In genomic region chr2:105913655-105914366, GRCm38 (mm10) we compare ENCODE assay signal across 19 mouse cellular contexts. TPM values are rescaled to one million over a fixed set of nuclear protein-coding genes. Genes with fewer than 3 reads are reported as not detected.
A peak's percentile ranks its signal among the peaks of the same experiment; 100 is the strongest.
DNase-seq lines count a peak whose midpoint lies in the region; ATAC-seq and TF ChIP-seq lines count a peak whose summit lies in the region.
"Had no signal": no experiment of that assay in that cellular context is flagged by ENCODE, and none has a peak within 500 bp of the region (broad histone marks: within the 10 kb centered on the region; RNA-seq: fewer than 3 reads in every experiment).

No protein-coding gene starts in this region.

- peak overlapping the region; percentile 15; the same call in 1 of the 2 replicates for H3K4me2 ChIP-seq in forebrain, embryonic 13.5 days
- peak overlapping the region; percentile 32 for H3K4me2 ChIP-seq in forebrain, embryonic 16.5 days (ENCODE audit: low read length)
- peak overlapping the region; percentile 17; the same call in 1 of the 2 replicates for H3K4me2 ChIP-seq in hindbrain, postnatal 0 days (ENCODE audit: low read depth, low read length)
- H3K4me2 ChIP-seq: liver, embryonic 13.5 days; lung, embryonic 15.5 days had no signal

- no peaks in the 10 kb centered on the region; the same call in 1 of the 2 replicates for H3K4me1 ChIP-seq in forebrain, embryonic 13.5 days
- peaks cover 6% of the 10 kb centered on the region; the same call in 1 of the 2 replicates for H3K4me1 ChIP-seq in forebrain, embryonic 10.5 days
- peaks cover 3% of the 10 kb centered on the region; the same call in 1 of the 2 replicates for H3K4me1 ChIP-seq in forebrain, embryonic 16.5 days (replicated peaks; ENCODE audit: control insufficient read depth, insufficient read depth, low read length)
- no peaks in the 10 kb centered on the region for H3K4me1 ChIP-seq in hindbrain, postnatal 0 days (ENCODE audit: insufficient read depth, low read length)
- H3K4me1 ChIP-seq: limb, embryonic 10.5 days; liver, embryonic 13.5 days; lung, embryonic 15.5 days had no signal

- H3K9ac ChIP-seq in forebrain, embryonic 13.5 days = no peak overlapping the region
- H3K9ac ChIP-seq in forebrain, embryonic 16.5 days (replicated peaks; ENCODE audit: low read depth, low read length) = no peak overlapping the region
- no peak overlapping the region for H3K9ac ChIP-seq in hindbrain, postnatal 0 days (replicated peaks; ENCODE audit: low read length)
- H3K9ac ChIP-seq: liver, embryonic 13.5 days; lung, embryonic 15.5 days had no signal

- no peak for TF ChIP-seq CTCF in hindbrain, postnatal 0 days (IDR thresholded peaks at IDR 0.05; ENCODE audit: low read depth)

- ATAC-seq in forebrain, embryonic 13.5 days = peak; percentile 78
- ATAC-seq in forebrain, embryonic 16.5 days = peak; percentile 90
- ATAC-seq in hindbrain, postnatal 0 days = peak; percentile 64; the same call in 1 of the 2 replicates
- ATAC-seq: activated CD4-positive, CD25-positive, alpha-beta regulatory T cell, adult 4 months; Patski had no signal

- H3K27me3 ChIP-seq in forebrain, embryonic 13.5 days = no peaks in the 10 kb centered on the region
- no peaks in the 10 kb centered on the region for H3K27me3 ChIP-seq in forebrain, embryonic 10.5 days (ENCODE audit: poor library complexity, severe bottlenecking)
- H3K27me3 ChIP-seq in forebrain, embryonic 16.5 days (replicated peaks; ENCODE audit: control insufficient read depth, insufficient read depth, low read length) = no peaks in the 10 kb centered on the region
- H3K27me3 ChIP-seq in hindbrain, postnatal 0 days (ENCODE audit: insufficient read depth, low read length) = no peaks in the 10 kb centered on the region
- H3K27me3 ChIP-seq: liver, embryonic 13.5 days; lung, embryonic 15.5 days; Patski had no signal

- DNase-seq in forebrain, embryonic 10.5 days (ENCODE audit: extremely low spot score, low spot score) = no peak
- peak; percentile 60 for DNase-seq in hindbrain, postnatal 0 days (ENCODE audit: low spot score)
- peak; percentile 29 for DNase-seq in retina, embryonic 14.5 days (ENCODE audit: low spot score)
- no peak for DNase-seq in layer of hippocampus, adult 11-12 months (ENCODE audit: low spot score)
- DNase-seq in thymus, postnatal 4 days = no peak
- DNase-seq: adrenal gland, postnatal 36 days; cerebellum, adult 9-11 months; gastrocnemius, postnatal 25 days; kidney, adult 8-10 months; kidney, postnatal 4 days; liver, embryonic 13.5 days; thymus, adult 18-20 months had no signal

- H3K9me3 ChIP-seq in forebrain, embryonic 13.5 days (replicated peaks) = 0 out of 2 replicates have a peak, but pooled peaks cover 5% of the 10 kb centered on the region
- H3K9me3 ChIP-seq in forebrain, embryonic 10.5 days = peaks cover 5% of the 10 kb centered on the region; the same call in 1 of the 2 replicates
- no peaks in the 10 kb centered on the region for H3K9me3 ChIP-seq in forebrain, embryonic 16.5 days (ENCODE audit: control insufficient read depth, low read length)
- H3K9me3 ChIP-seq in hindbrain, postnatal 0 days (ENCODE audit: low read length) = no peaks in the 10 kb centered on the region
- H3K9me3 ChIP-seq: limb, embryonic 10.5 days; liver, embryonic 13.5 days; lung, embryonic 15.5 days had no signal

- WGBS in forebrain, embryonic 13.5 days = 31% methylated on average over 6 of the region's 6 CpGs
- 69% methylated on average over 6 of the region's 6 CpGs for WGBS in forebrain, embryonic 10.5 days
- WGBS in forebrain, embryonic 16.5 days = 37% methylated on average over 6 of the region's 6 CpGs
- WGBS in hindbrain, postnatal 0 days = 35% methylated on average over 6 of the region's 6 CpGs

- H3K27ac ChIP-seq in forebrain, embryonic 13.5 days = peak overlapping the region; percentile 14; the same call in 1 of the 2 replicates
- no peak overlapping the region for H3K27ac ChIP-seq in forebrain, embryonic 10.5 days
- H3K27ac ChIP-seq in forebrain, embryonic 16.5 days (ENCODE audit: low read length) = no peak overlapping the region
- peak overlapping the region; percentile 5; the same call in 1 of the 2 replicates for H3K27ac ChIP-seq in hindbrain, postnatal 0 days
- H3K27ac ChIP-seq: limb, embryonic 10.5 days; liver, embryonic 13.5 days; lung, embryonic 15.5 days had no signal

- H3K36me3 ChIP-seq in forebrain, embryonic 13.5 days (ENCODE audit: poor library complexity, severe bottlenecking) = peaks cover 7% of the 10 kb centered on the region
- peaks cover 25% of the 10 kb centered on the region for H3K36me3 ChIP-seq in forebrain, embryonic 10.5 days (replicated peaks)
- no peaks in the 10 kb centered on the region for H3K36me3 ChIP-seq in forebrain, embryonic 16.5 days (ENCODE audit: control insufficient read depth, insufficient read depth)
- H3K36me3 ChIP-seq in hindbrain, postnatal 0 days (ENCODE audit: insufficient read depth, low read length) = no peaks in the 10 kb centered on the region; the same call in 1 of the 2 replicates
- H3K36me3 ChIP-seq: lung, embryonic 15.5 days had no signal

- no peak overlapping the region for H3K4me3 ChIP-seq in forebrain, embryonic 13.5 days
- no peak overlapping the region for H3K4me3 ChIP-seq in forebrain, embryonic 10.5 days
- H3K4me3 ChIP-seq in forebrain, embryonic 16.5 days (replicated peaks; ENCODE audit: low read length) = no peak overlapping the region
- no peak overlapping the region for H3K4me3 ChIP-seq in hindbrain, postnatal 0 days (ENCODE audit: low read length)
- H3K4me3 ChIP-seq: erythroblast, embryonic 14.5 days; limb, embryonic 10.5 days; liver, embryonic 13.5 days; lung, embryonic 15.5 days had no signal

RNA-seq across cellular contexts. Expression of gene Immp1l, which starts 9.4 kb away (rescaled TPM):
- polyA plus RNA-seq in forebrain, embryonic 13.5 days (2015; fragmentation: Nextera tagmentation; extraction: Ambion mirVana) = 129 and 133 TPM in 2 replicates
- polyA plus RNA-seq in forebrain, embryonic 10.5 days (2016; fragmentation: Nextera tagmentation; extraction: Ambion mirVana) = 139 and 140 TPM in 2 replicates
- polyA plus RNA-seq in forebrain, embryonic 16.5 days (2015; fragmentation: Nextera tagmentation; extraction: Ambion mirVana) = 99.9 and 115 TPM in 2 replicates
- 29.7 and 30.8 TPM in 2 replicates for total RNA-seq in hindbrain, postnatal 0 days (2014; rRNA removed)
- 111 and 112 TPM in 2 replicates for polyA plus RNA-seq in hindbrain, postnatal 0 days (2015; fragmentation: Nextera tagmentation; extraction: Ambion mirVana)

RNA-seq across cellular contexts. Expression of gene Elp4, which starts 9.4 kb away (rescaled TPM):
- polyA plus RNA-seq in forebrain, embryonic 13.5 days (2015; fragmentation: Nextera tagmentation; extraction: Ambion mirVana) = 52.3 and 59.8 TPM in 2 replicates
- polyA plus RNA-seq in forebrain, embryonic 10.5 days (2016; fragmentation: Nextera tagmentation; extraction: Ambion mirVana) = 73.3 and 73.5 TPM in 2 replicates
- 46.2 and 52.2 TPM in 2 replicates for polyA plus RNA-seq in forebrain, embryonic 16.5 days (2015; fragmentation: Nextera tagmentation; extraction: Ambion mirVana)
- 15.9 and 22.8 TPM in 2 replicates for total RNA-seq in hindbrain, postnatal 0 days (2014; rRNA removed)
- 31.0 and 35.1 TPM in 2 replicates for polyA plus RNA-seq in hindbrain, postnatal 0 days (2015; fragmentation: Nextera tagmentation; extraction: Ambion mirVana)

Comparison
In these comparisons a context has a peak if more than half of its experiments do, and no peak if none do; other contexts are left out.
1. H3K27ac ChIP-seq: peak in forebrain, embryonic 13.5 days (single experiment) and hindbrain, postnatal 0 days (single experiment); none in forebrain, embryonic 10.5 days (single experiment) and forebrain, embryonic 16.5 days (single experiment).
2. DNase-seq: peak in hindbrain, postnatal 0 days (single experiment) and retina, embryonic 14.5 days (single experiment); none in forebrain, embryonic 10.5 days (single experiment), layer of hippocampus, adult 11-12 months (single experiment) and thymus, postnatal 4 days (single experiment).
3. Peak in every context shown above with its lines, with median percentiles within 50 percentile points of each other: ATAC-seq and H3K4me2 ChIP-seq.